Mouse (Mus musculus): ENCODE data around the gene Gpr27. TPM values are rescaled to one million over a fixed set of nuclear protein-coding genes. Genes with fewer than 3 reads are reported as not detected.
A peak's percentile ranks its signal among the peaks of the same experiment; 100 is the strongest.

The Gpr27 gene
- total and polyA plus RNA-seq, 3 experiments = not detected

DNA sequence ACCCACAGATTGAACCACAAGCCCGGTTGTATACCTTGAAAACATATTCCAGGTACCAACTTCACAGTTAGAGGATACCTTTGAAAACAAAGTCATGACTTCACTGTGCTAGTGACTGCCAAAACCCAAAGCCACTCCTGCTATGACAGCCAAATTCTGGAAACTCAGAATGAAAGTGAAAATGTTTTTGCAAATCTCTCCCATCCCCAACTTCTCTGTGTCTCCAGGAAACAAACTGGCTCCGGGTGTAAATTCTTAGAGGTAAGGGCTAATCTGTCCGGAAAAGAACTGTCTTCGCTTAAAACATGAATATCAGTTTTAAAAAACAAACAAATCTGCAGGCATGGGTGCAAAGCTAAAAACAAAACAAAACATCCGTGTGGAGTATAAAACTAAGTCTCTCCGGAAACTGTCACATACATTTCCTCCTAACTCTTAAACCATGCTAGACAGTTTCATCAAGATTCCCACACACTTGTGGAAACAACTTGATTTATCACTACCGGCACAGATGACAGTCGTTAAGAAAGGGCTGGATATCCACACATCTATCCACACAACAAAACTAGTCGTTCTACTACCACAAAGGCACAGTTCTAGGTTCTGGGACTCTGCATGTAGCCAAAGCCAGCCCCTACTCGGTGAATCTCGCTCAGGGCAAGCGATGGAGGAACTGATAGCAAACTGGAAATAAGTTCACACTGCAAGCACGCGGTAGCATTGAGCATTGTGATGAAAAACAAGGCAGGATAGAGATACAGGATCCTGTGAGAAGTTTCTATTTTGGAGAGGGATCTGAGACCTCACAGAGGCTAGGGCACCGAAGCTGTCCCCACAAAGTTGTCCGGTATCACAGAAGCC is 26.8 kb upstream of the Gpr27 start (continued):
- TF ChIP-seq IRF4 (IDR thresholded peaks at IDR 0.05; ENCODE audit: low read depth, low read length) = peak; percentile 97

GRCm38 (mm10) chr6:99666318-99667171 is 25.9 kb upstream of the Gpr27 start, which contains the start of the genes Eif4e3 and Gm20696:
Gene Eif4e3, minus strand, starts transcription at chr6:99666771.
Gene Gm20696, minus strand, starts transcription at chr6:99666797.
- H3K4me3 ChIP-seq (replicated peaks in 1 of 3; ENCODE audit: low read depth in 2 of 3, low read length in 2 of 3, poor library complexity in 1 of 3) = peak within 1 kb of the TSS; percentile 81 to 93 (median 84)
- DNase-seq (ENCODE audit: extremely low read depth) = peak; percentile 47
- peaks cover 0 to 9% of the 10 kb centered on the region in 2 experiments for H3K36me3 ChIP-seq (replicated peaks in 1 of 2; ENCODE audit: control insufficient read depth in 1 of 2, insufficient read depth in 1 of 2, low read length in 1 of 2)
- H3K9ac ChIP-seq (ENCODE audit: insufficient read depth, low read depth) = peak within 1 kb of the TSS; percentile 46
- TF ChIP-seq CHD2 (IDR thresholded peaks at IDR 0.05; ENCODE audit: low read length) = no peak
- no peak for TF ChIP-seq MAX (IDR thresholded peaks at IDR 0.05; ENCODE audit: low read length)
- peak; percentile 7; the same call in 1 of the 2 replicates for TF ChIP-seq IRF4 (IDR thresholded peaks at IDR 0.05; ENCODE audit: low read depth, low read length)
- TF ChIP-seq UBTF (IDR thresholded peaks at IDR 0.05; ENCODE audit: low read depth, low read length) = 0 out of 2 replicates have a peak, but pooled peaks have one; percentile 15
- peak; percentile 53; the same call in 1 of the 2 replicates for TF ChIP-seq POLR2A (IDR thresholded peaks at IDR 0.05; ENCODE audit: low read depth, low read length)
- in situ Hi-C loops (cut with MboI; ENCODE audit: low pct_ligation_motif_present, low pct_unique_long_range_greater_than_20kb, low sequenced_read_pairs) = loop anchor here (25.0 kb wide), 1 partner anchor 121 kb away; no protein-coding TSS in a partner anchor
- H3K4me1 ChIP-seq (ENCODE audit: control insufficient read depth in 1 of 2, insufficient read depth in 2 of 2) = peaks cover 24 to 41% of the 10 kb centered on the region in 2 experiments
- dilution Hi-C loops (cut with MboI; ENCODE audit: extremely low pct_ligation_motif_present, extremely low pct_unique_long_range_greater_than_20kb, low sequenced_read_pairs) = no loop called here
- H3K27me3 ChIP-seq (replicated peaks) = peaks cover 5% of the 10 kb centered on the region
- no peaks in the 10 kb centered on the region for H3K9me3 ChIP-seq (replicated peaks; ENCODE audit: low read length)
- peak within 1 kb of the TSS; percentile 48 for H3K4me2 ChIP-seq (ENCODE audit: insufficient read depth, low read depth, poor library complexity, severe bottlenecking)
- peak within 1 kb of the TSS; percentile 55 for H3K27ac ChIP-seq (ENCODE audit: insufficient read depth, low read depth)
- peaks cover 10% of the 10 kb centered on the region; the same call in 1 of the 2 replicates for H3K79me2 ChIP-seq (replicated peaks; ENCODE audit: control insufficient read depth, extremely low read depth, insufficient read depth, poor library complexity, severe bottlenecking)

DNA sequence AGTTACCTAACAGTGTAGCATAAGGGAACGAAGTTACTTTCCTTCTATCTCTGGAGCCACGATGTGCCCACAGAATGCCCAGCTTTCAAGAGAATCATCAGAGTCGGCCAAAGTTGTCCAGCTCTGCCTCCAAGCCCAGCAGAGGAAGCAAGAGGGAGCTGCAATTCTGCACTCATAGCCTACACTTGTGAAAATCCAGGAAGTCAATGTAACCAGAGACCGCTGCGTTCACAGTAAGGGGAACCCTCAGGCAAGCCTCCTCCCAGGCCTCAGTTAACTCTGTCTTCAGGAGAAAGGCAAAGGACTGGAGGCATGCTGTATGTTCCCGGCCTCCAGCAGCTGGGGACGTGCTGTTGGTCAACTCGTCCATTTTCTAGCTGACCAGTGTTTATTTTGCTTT is 25.2 kb upstream of the Gpr27 start:
- Histone ChIP-seq H3K27me3 (replicated peaks) (peaks cover 5% of the 10 kb centered on the region), H3K27ac (ENCODE audit: insufficient read depth, low read depth) (no peak overlapping the region), H3K4me1 (ENCODE audit: control insufficient read depth in 1 of 2, insufficient read depth in 2 of 2) (peaks cover 24 to 41% of the 10 kb centered on the region in 2 experiments), H3K4me2 (ENCODE audit: insufficient read depth, low read depth, poor library complexity, severe bottlenecking) (peak overlapping the region; percentile 48; the same call in 1 of the 2 replicates), H3K9ac (ENCODE audit: insufficient read depth, low read depth) (no peak overlapping the region; the same call in 1 of the 2 replicates), H3K36me3 (replicated peaks in 1 of 2; ENCODE audit: control insufficient read depth in 1 of 2, insufficient read depth in 1 of 2, low read length in 1 of 2) (peaks cover 0 to 4% of the 10 kb centered on the region in 2 experiments), H3K4me3 (replicated peaks in 1 of 3; ENCODE audit: low read depth in 2 of 3, low read length in 2 of 3, poor library complexity in 1 of 3) (peak overlapping the region in 2 of 3 experiments; percentile 29 to 43), H3K9me3 (replicated peaks; ENCODE audit: low read length) (no peaks in the 10 kb centered on the region), H3K79me2 (replicated peaks; ENCODE audit: control insufficient read depth, extremely low read depth, insufficient read depth, poor library complexity, severe bottlenecking) (peaks cover 10% of the 10 kb centered on the region; the same call in 1 of the 2 replicates)
- no peak for TF ChIP-seq MXI1 (IDR thresholded peaks at IDR 0.05; ENCODE audit: low read depth, low read length)
- TF ChIP-seq ELF1 (IDR thresholded peaks at IDR 0.05; ENCODE audit: low read depth, low read length) = 0 out of 2 replicates have a peak, but pooled peaks have one; percentile 21
- dilution Hi-C loops (cut with MboI; ENCODE audit: extremely low pct_ligation_motif_present, extremely low pct_unique_long_range_greater_than_20kb, low sequenced_read_pairs) = no loop called here
- in situ Hi-C loops (cut with MboI; ENCODE audit: low pct_ligation_motif_present, low pct_unique_long_range_greater_than_20kb, low sequenced_read_pairs) = loop anchor here (25.0 kb wide), 1 partner anchor 120 kb away; no protein-coding TSS in a partner anchor
- no peak for DNase-seq (ENCODE audit: extremely low read depth)

Data from CH12.LX (cell line).